Mouse (Mus musculus): ENCODE data around the gene Zc3h12a.

The Zc3h12a gene

GRCm38 (mm10) chr4:125127305-125128084, at the start of gene Zc3h12a:
Gene Zc3h12a (minus strand): TSS chr4:125127840.
- DNase-seq (ENCODE audit: extremely low spot score, low read depth, low spot score): no peak

- DNase-seq (ENCODE audit: extremely low spot score, low read depth, low spot score): no peak
Measured at GRCm38 (mm10) chr4:125176639-125177165, 49.1 kb upstream of the Zc3h12a start.

GRCm38 (mm10) chr4:125176190-125176589, 48.5 kb upstream of the Zc3h12a start:
- no peak for DNase-seq (ENCODE audit: extremely low spot score, low read depth, low spot score)

GRCm38 (mm10) chr4:125175591-125175990, 48.0 kb upstream of the Zc3h12a start:
- no peak for DNase-seq (ENCODE audit: extremely low spot score, low read depth, low spot score)

- DNase-seq (ENCODE audit: extremely low spot score, low read depth, low spot score): no peak
Measured at GRCm38 (mm10) chr4:125174516-125175185, 47.0 kb upstream of the Zc3h12a start.

GRCm38 (mm10) chr4:125173150-125173549, 45.5 kb upstream of the Zc3h12a start:
- DNase-seq (ENCODE audit: extremely low spot score, low read depth, low spot score): no peak

GRCm38 (mm10) chr4:125172736-125173135, 45.1 kb upstream of the Zc3h12a start:
- no peak for DNase-seq (ENCODE audit: extremely low spot score, low read depth, low spot score)

- DNase-seq (ENCODE audit: extremely low spot score, low read depth, low spot score): no peak
Measured at GRCm38 (mm10) chr4:125167723-125168122, 40.1 kb upstream of the Zc3h12a start.

- DNase-seq (ENCODE audit: extremely low spot score, low read depth, low spot score): no peak
Measured at GRCm38 (mm10) chr4:125164861-125165260, 37.2 kb upstream of the Zc3h12a start.

GRCm38 (mm10) chr4:125162701-125163100, 35.1 kb upstream of the Zc3h12a start:
- DNase-seq (ENCODE audit: extremely low spot score, low read depth, low spot score): no peak

GRCm38 (mm10) chr4:125161392-125161791, 33.8 kb upstream of the Zc3h12a start:
- DNase-seq (ENCODE audit: extremely low spot score, low read depth, low spot score): no peak

GRCm38 (mm10) chr4:125160951-125161331, 33.3 kb upstream of the Zc3h12a start:
- DNase-seq (ENCODE audit: extremely low spot score, low read depth, low spot score): no peak

- peak; percentile 52 for DNase-seq (ENCODE audit: extremely low spot score, low read depth, low spot score)
Measured at GRCm38 (mm10) chr4:125160320-125160950, 32.8 kb upstream of the Zc3h12a start.

GRCm38 (mm10) chr4:125158581-125159317, 31.1 kb upstream of the Zc3h12a start:
- no peak for DNase-seq (ENCODE audit: extremely low spot score, low read depth, low spot score)

- DNase-seq (ENCODE audit: extremely low spot score, low read depth, low spot score): no peak
Measured at GRCm38 (mm10) chr4:125158081-125158480, 30.4 kb upstream of the Zc3h12a start.

- no peak for DNase-seq (ENCODE audit: extremely low spot score, low read depth, low spot score)
Measured at GRCm38 (mm10) chr4:125157322-125157721, 29.7 kb upstream of the Zc3h12a start.

- no peak for DNase-seq (ENCODE audit: extremely low spot score, low read depth, low spot score)
Measured at GRCm38 (mm10) chr4:125155646-125156045, 28.0 kb upstream of the Zc3h12a start.

GRCm38 (mm10) chr4:125153659-125154241, 26.1 kb upstream of the Zc3h12a start:
- no peak for DNase-seq (ENCODE audit: extremely low spot score, low read depth, low spot score)

GRCm38 (mm10) chr4:125152469-125152868, 24.8 kb upstream of the Zc3h12a start:
- no peak for DNase-seq (ENCODE audit: extremely low spot score, low read depth, low spot score)

GRCm38 (mm10) chr4:125149460-125149859, 21.8 kb upstream of the Zc3h12a start:
- no peak for DNase-seq (ENCODE audit: extremely low spot score, low read depth, low spot score)

- DNase-seq (ENCODE audit: extremely low spot score, low read depth, low spot score): no peak
Measured at GRCm38 (mm10) chr4:125147970-125148369, 20.3 kb upstream of the Zc3h12a start.

Measured in hindlimb bud, embryonic 11.5 days (tissue).